Mouse (Mus musculus): ENCODE results near the gene Gm42688.

- no peak for TF ChIP-seq CTCF (IDR thresholded peaks at IDR 0.05; ENCODE audit: borderline replicate concordance, extremely low read depth, insufficient read depth, insufficient read length)
- TF ChIP-seq POLR2A (IDR thresholded peaks at IDR 0.05; ENCODE audit: borderline replicate concordance, extremely low read depth, insufficient read depth, insufficient read length, poor library complexity, severe bottlenecking), result no peak
Observed at GRCm38 (mm10) chr6:83083497-83083896, 17.9 kb upstream of the Gm42688 start.

All from brain, embryonic 14.5 days (tissue).